Mouse (Mus musculus): ENCODE results near the gene Cacna2d2. TPM values are rescaled to one million over a fixed set of nuclear protein-coding genes. Genes with fewer than 3 reads are reported as not detected.
A peak's percentile ranks its signal among the peaks of the same experiment; 100 is the strongest.

Gene Cacna2d2
- polyA plus RNA-seq, 1 experiment from 2014 or later: not detected

GRCm38 (mm10) chr9:107424485-107425175, 25.2 kb downstream of the Cacna2d2 start:
- Histone ChIP-seq H3K27ac (ENCODE audit: low read depth) (no peak overlapping the region), H3K9me3 (ENCODE audit: low read depth, low read length) (no peaks in the 10 kb centered on the region), H3K36me3 (ENCODE audit: insufficient read depth) (no peaks in the 10 kb centered on the region), H3K4me3 (ENCODE audit: low read depth, low read length) (no peak overlapping the region), H3K4me2 (no peak overlapping the region), H3K9ac (no peak overlapping the region), H3K4me1 (ENCODE audit: insufficient read depth) (no peaks in the 10 kb centered on the region), H3K27me3 (ENCODE audit: insufficient read depth, low read length) (no peaks in the 10 kb centered on the region)
- no peak for TF ChIP-seq CTCF (IDR thresholded peaks at IDR 0.05; ENCODE audit: low read depth)
- DNase-seq: no peak
- no peak for ATAC-seq (ENCODE audit: insufficient read depth)
- 68% methylated on average over 12 of the region's 12 CpGs for WGBS

DNA sequence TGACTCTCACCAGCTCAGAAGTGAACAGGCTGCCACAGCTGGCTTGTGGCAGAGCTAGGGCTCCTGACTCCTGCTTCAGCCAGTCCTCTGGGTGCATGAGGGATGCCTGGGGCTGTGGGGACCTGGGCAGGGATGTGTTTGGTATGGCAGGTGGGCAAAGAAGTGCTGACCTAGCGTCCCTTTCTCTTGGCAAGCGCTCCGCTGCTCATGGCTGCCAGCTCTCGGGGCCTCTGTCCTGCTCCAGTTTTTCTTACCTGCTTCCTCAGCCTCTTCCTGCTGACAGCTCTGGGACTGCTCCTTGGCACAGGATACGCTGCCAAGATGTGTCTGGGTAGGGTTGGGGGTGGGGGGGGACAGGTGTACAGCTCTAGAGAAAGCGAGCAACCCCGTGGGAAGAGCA, 28.5 kb downstream of the Cacna2d2 start:
- ATAC-seq (ENCODE audit: insufficient read depth) (no peak), DNase-seq (no peak)
- Histone ChIP-seq H3K4me3 (ENCODE audit: low read depth, low read length) (no peak overlapping the region), H3K27ac (ENCODE audit: low read depth) (no peak overlapping the region), H3K27me3 (ENCODE audit: insufficient read depth, low read length) (0 out of 2 replicates have a peak, but pooled peaks cover 4% of the 10 kb centered on the region), H3K9ac (no peak overlapping the region), H3K9me3 (ENCODE audit: low read depth, low read length) (no peaks in the 10 kb centered on the region), H3K4me2 (no peak overlapping the region), H3K36me3 (ENCODE audit: insufficient read depth) (no peaks in the 10 kb centered on the region), H3K4me1 (ENCODE audit: insufficient read depth) (peaks cover 9% of the 10 kb centered on the region)
- 79% methylated on average over 7 of the region's 7 CpGs for WGBS
- TF ChIP-seq CTCF (IDR thresholded peaks at IDR 0.05; ENCODE audit: low read depth): no peak

DNA sequence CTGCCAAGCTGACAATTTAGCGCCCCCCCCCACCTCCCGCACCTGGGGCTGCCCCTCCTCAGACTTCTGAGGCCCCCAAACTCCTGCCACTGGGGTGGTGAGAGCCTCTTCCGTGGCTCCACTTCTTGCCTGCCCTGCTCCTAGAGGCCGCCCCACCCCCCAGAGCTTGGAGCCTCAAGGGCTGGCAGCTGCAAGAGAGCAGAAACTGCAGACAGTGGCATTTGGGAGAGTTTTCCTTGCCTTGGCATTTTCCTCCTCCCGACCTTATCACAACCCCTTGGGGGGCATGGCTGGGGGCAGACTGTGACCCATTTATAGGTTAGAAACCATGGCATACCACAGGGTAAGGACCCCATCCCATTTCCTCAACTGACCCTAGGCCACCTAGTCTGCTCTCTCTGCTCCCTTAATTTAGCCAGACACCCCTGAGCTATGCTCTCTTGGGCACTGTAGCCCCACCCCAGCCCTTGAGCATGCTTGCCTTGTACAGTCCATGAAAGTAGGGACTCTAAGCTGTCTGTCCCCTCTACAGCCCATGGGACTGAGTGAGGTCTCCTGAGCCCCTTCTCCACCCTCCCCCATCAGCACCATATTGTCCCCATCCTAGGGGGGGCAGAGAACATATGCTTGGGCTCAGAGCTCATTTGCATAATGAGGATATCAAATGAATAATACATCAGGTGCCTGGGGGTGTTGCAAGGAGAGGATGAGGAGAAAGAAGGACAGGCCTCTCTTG, 29.2 kb downstream of the Cacna2d2 start:
- DNase-seq (no peak), ATAC-seq (ENCODE audit: insufficient read depth) (no peak)
- H3K4me2 ChIP-seq: no peak overlapping the region
- TF ChIP-seq CTCF (IDR thresholded peaks at IDR 0.05; ENCODE audit: low read depth): no peak
- H3K4me3 ChIP-seq (ENCODE audit: low read depth, low read length): no peak overlapping the region
- no peak overlapping the region for H3K27ac ChIP-seq (ENCODE audit: low read depth)
- H3K9me3 ChIP-seq (ENCODE audit: low read depth, low read length): no peaks in the 10 kb centered on the region
- 40% methylated on average over 5 of the region's 5 CpGs for WGBS
- no peak overlapping the region for H3K9ac ChIP-seq
- H3K36me3 ChIP-seq (ENCODE audit: insufficient read depth): no peaks in the 10 kb centered on the region
- peaks cover 10% of the 10 kb centered on the region for H3K4me1 ChIP-seq (ENCODE audit: insufficient read depth)
- 0 out of 2 replicates have a peak, but pooled peaks cover 4% of the 10 kb centered on the region for H3K27me3 ChIP-seq (ENCODE audit: insufficient read depth, low read length)

GRCm38 (mm10) chr9:107430445-107430844, 31.0 kb downstream of the Cacna2d2 start:
- peaks cover 20% of the 10 kb centered on the region for H3K4me1 ChIP-seq (ENCODE audit: insufficient read depth)
- ATAC-seq (ENCODE audit: insufficient read depth): no peak
- 51% methylated on average over 12 of the region's 12 CpGs for WGBS

DNA sequence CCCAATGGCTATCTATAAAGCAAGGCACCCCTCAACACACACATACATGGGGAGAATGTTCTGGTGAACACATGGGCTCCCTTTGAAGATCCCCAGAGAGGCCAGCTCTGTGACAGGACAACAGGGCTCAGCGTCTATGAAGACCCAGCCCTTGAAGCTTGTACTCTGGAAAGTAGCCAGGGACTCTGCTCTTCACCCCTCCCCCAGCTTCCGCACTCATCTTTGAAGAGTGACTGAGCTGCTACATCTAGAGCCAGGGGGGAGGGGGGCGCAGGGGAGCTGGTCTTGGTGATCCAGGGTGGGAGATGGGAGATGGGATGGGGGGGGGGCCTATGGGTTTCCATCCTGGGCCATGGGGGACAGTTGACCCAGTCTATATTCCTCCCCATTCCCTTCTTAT, 33.1 kb downstream of the Cacna2d2 start:
- H3K27me3 ChIP-seq (ENCODE audit: insufficient read depth, low read length): 0 out of 2 replicates have a peak, but pooled peaks cover 4% of the 10 kb centered on the region
- H3K4me1 ChIP-seq (ENCODE audit: insufficient read depth): peaks cover 21% of the 10 kb centered on the region
- H3K4me2 ChIP-seq: no peak overlapping the region
- ATAC-seq (ENCODE audit: insufficient read depth) (peak; percentile 55; the same call in 1 of the 2 replicates), DNase-seq (peak; percentile 87)
- no peaks in the 10 kb centered on the region for H3K9me3 ChIP-seq (ENCODE audit: low read depth, low read length)
- H3K9ac ChIP-seq: no peak overlapping the region
- TF ChIP-seq CTCF (IDR thresholded peaks at IDR 0.05; ENCODE audit: low read depth): no peak
- no peak overlapping the region for H3K27ac ChIP-seq (ENCODE audit: low read depth)
- no peak overlapping the region for H3K4me3 ChIP-seq (ENCODE audit: low read depth, low read length)
- WGBS: 38% methylated on average over 3 of the region's 3 CpGs
- H3K36me3 ChIP-seq (ENCODE audit: insufficient read depth): no peaks in the 10 kb centered on the region

More at GRCm38 (mm10) chr9:107430445-107430844, 31.0 kb downstream of the Cacna2d2 start:
- H3K4me3 ChIP-seq (ENCODE audit: low read depth, low read length): no peak overlapping the region
- DNase-seq: no peak
- 0 out of 2 replicates have a peak, but pooled peaks cover 4% of the 10 kb centered on the region for H3K27me3 ChIP-seq (ENCODE audit: insufficient read depth, low read length)
- no peak overlapping the region for H3K4me2 ChIP-seq
- H3K36me3 ChIP-seq (ENCODE audit: insufficient read depth): no peaks in the 10 kb centered on the region
- no peak overlapping the region for H3K27ac ChIP-seq (ENCODE audit: low read depth)
- H3K9me3 ChIP-seq (ENCODE audit: low read depth, low read length): no peaks in the 10 kb centered on the region
- H3K9ac ChIP-seq: no peak overlapping the region
- no peak for TF ChIP-seq CTCF (IDR thresholded peaks at IDR 0.05; ENCODE audit: low read depth)

DNA sequence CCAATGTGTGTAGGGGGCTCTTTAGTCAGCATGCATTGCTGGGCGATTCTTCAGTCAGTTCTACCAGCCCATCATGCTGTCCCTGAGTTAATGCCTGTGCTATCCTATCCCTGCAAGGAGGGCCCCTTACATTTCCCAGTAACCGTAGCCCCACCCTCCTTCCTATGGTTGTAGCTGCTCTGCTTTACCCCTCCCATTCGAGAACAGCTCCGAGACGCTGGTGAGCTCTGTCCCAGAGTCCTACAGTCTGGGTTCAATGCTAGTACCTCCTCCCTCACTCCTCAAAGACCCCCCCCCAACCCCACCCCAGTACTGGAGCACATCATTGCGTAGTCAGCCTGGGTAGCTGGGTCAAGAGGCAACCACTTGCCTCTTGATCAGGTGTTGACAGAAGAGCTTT, 35.4 kb downstream of the Cacna2d2 start:
- H3K27me3 ChIP-seq (ENCODE audit: insufficient read depth, low read length): 0 out of 2 replicates have a peak, but pooled peaks cover 4% of the 10 kb centered on the region
- 12% methylated on average over 6 of the region's 6 CpGs for WGBS
- H3K27ac ChIP-seq (ENCODE audit: low read depth): no peak overlapping the region
- DNase-seq: no peak
- H3K9ac ChIP-seq: no peak overlapping the region
- no peak overlapping the region for H3K4me3 ChIP-seq (ENCODE audit: low read depth, low read length)
- peaks cover 21% of the 10 kb centered on the region for H3K4me1 ChIP-seq (ENCODE audit: insufficient read depth)
- no peaks in the 10 kb centered on the region for H3K36me3 ChIP-seq (ENCODE audit: insufficient read depth)
- H3K4me2 ChIP-seq: peak overlapping the region; percentile 20; the same call in 1 of the 2 replicates
- peak; percentile 48; the same call in 1 of the 2 replicates for ATAC-seq (ENCODE audit: insufficient read depth)
- no peaks in the 10 kb centered on the region for H3K9me3 ChIP-seq (ENCODE audit: low read depth, low read length)
- TF ChIP-seq CTCF (IDR thresholded peaks at IDR 0.05; ENCODE audit: low read depth): no peak

GRCm38 (mm10) chr9:107435285-107435684, 35.9 kb downstream of the Cacna2d2 start:
- ATAC-seq (ENCODE audit: insufficient read depth) (peak; percentile 65; the same call in 1 of the 2 replicates), DNase-seq (peak; percentile 44)
- Histone ChIP-seq H3K36me3 (ENCODE audit: insufficient read depth) (no peaks in the 10 kb centered on the region), H3K4me2 (no peak overlapping the region), H3K9me3 (ENCODE audit: low read depth, low read length) (no peaks in the 10 kb centered on the region), H3K27ac (ENCODE audit: low read depth) (no peak overlapping the region; the same call in 1 of the 2 replicates), H3K4me1 (ENCODE audit: insufficient read depth) (peaks cover 21% of the 10 kb centered on the region), H3K27me3 (ENCODE audit: insufficient read depth, low read length) (0 out of 2 replicates have a peak, but pooled peaks cover 4% of the 10 kb centered on the region), H3K9ac (no peak overlapping the region), H3K4me3 (ENCODE audit: low read depth, low read length) (no peak overlapping the region)
- TF ChIP-seq CTCF (IDR thresholded peaks at IDR 0.05; ENCODE audit: low read depth): no peak
- 20% methylated on average over 6 of the region's 6 CpGs for WGBS
